Mouse (Mus musculus) CH12.LX (cell line): ENCODE data around the gene Sec22b. TPM values are rescaled to one million over a fixed set of nuclear protein-coding genes. Genes with fewer than 3 reads are reported as not detected.

Experiments used
- DNase-seq: peaks from one replicate; pipeline ENCODE4 v3.0.0-alpha.2; 2013; ENCODE audit errors: extremely low read depth
- H3K27ac ChIP-seq: 2 replicates; pipeline ENCODE4 v1.5.1; 2012; ENCODE audit warnings: low read depth, mild to moderate bottlenecking, control low read depth, moderate library complexity; ENCODE audit not compliant: insufficient read depth
- H3K27me3 ChIP-seq: replicated peaks from 2 replicates; pipeline ENCODE3; 2012; ENCODE audit warnings: inconsistent platforms
- H3K36me3 ChIP-seq, 2 experiments: replicated peaks in 1 of 2; 2 replicates each; pipeline versions ENCODE3 to v1.6.1; 2012; ENCODE audit warnings: inconsistent platforms in 1 of 2, low read length in 1 of 2, mild to moderate bottlenecking in 1 of 2, mixed read lengths in 1 of 2, moderate library complexity in 1 of 2; ENCODE audit not compliant: control insufficient read depth in 1 of 2, insufficient read depth in 1 of 2
- H3K4me1 ChIP-seq, 2 experiments: 2 replicates each; pipeline ENCODE4 v1.6.1; 2012; ENCODE audit warnings: inconsistent platforms in 1 of 2, moderate library complexity in 1 of 2; ENCODE audit not compliant: insufficient read depth in 2 of 2, control insufficient read depth in 1 of 2
- H3K4me2 ChIP-seq: 2 replicates; pipeline ENCODE4 v1.6.1; 2012; ENCODE audit warnings: low read depth, mild to moderate bottlenecking, control low read depth; ENCODE audit not compliant: poor library complexity, insufficient read depth, severe bottlenecking
- H3K4me3 ChIP-seq, 3 experiments: fragments of 150-350 bp in 1 of 3; sonication (generic) in 1 of 3; replicated peaks in 1 of 3; 2 replicates each; pipeline versions ENCODE3 to v1.5.1; 2011 to 2012; ENCODE audit warnings: low read depth in 2 of 3, low read length in 2 of 3, mild to moderate bottlenecking in 2 of 3, moderate library complexity in 2 of 3, control low read depth in 1 of 3, improper control_type of control experiment in 1 of 3, inconsistent platforms in 1 of 3, mixed read lengths in 1 of 3; ENCODE audit not compliant: poor library complexity in 1 of 3
- H3K79me2 ChIP-seq: replicated peaks from 2 replicates; pipeline ENCODE4 v1.6.1; 2012; ENCODE audit warnings: mild to moderate bottlenecking, moderate library complexity; ENCODE audit not compliant: control insufficient read depth, poor library complexity, insufficient read depth, severe bottlenecking; ENCODE audit errors: extremely low read depth
- H3K9ac ChIP-seq: 2 replicates; pipeline ENCODE4 v1.6.1; 2012; ENCODE audit warnings: low read depth, mild to moderate bottlenecking, control low read depth, moderate library complexity; ENCODE audit not compliant: insufficient read depth
- H3K9me3 ChIP-seq: replicated peaks from 2 replicates; pipeline ENCODE3; 2012; ENCODE audit warnings: low read length, inconsistent platforms, mixed read lengths
- BHLHE40 ChIP-seq: IDR thresholded peaks from 2 replicates; pipeline ENCODE4 v1.6.1; 2011; ENCODE audit warnings: mild to moderate bottlenecking, low read depth, low read length, improper control_type of control experiment
- CHD1 ChIP-seq: IDR thresholded peaks from 2 replicates; pipeline ENCODE4 v1.6.1; 2012; ENCODE audit warnings: low read depth, low read length, improper control_type of control experiment, inconsistent platforms
- CTCF ChIP-seq, 2 experiments: IDR thresholded peaks in 1 of 2; conservative IDR thresholded peaks in 1 of 2; 2 replicates each; pipeline ENCODE4 v1.5.1; 2011 to 2012; ENCODE audit warnings: low read depth in 2 of 2, low read length in 2 of 2, improper control_type of control experiment in 1 of 2, inconsistent platforms in 1 of 2, mild to moderate bottlenecking in 1 of 2, moderate library complexity in 1 of 2
- E2F4 ChIP-seq: IDR thresholded peaks from 2 replicates; pipeline ENCODE4 v1.6.1; 2011; ENCODE audit warnings: low read depth, low read length, improper control_type of control experiment; ENCODE audit not compliant: insufficient replicate concordance
- EP300 ChIP-seq: IDR thresholded peaks from 2 replicates; pipeline ENCODE4 v1.6.1; 2011; ENCODE audit warnings: low read length, improper control_type of control experiment
- JUN ChIP-seq: IDR thresholded peaks from 2 replicates; pipeline ENCODE4 v1.6.1; 2011; ENCODE audit warnings: low read depth, mild to moderate bottlenecking, low read length, improper control_type of control experiment, moderate library complexity; ENCODE audit not compliant: insufficient read depth
- JUND ChIP-seq: conservative IDR thresholded peaks from 2 replicates; pipeline ENCODE4 v1.6.1; 2011; ENCODE audit warnings: low read depth, low read length, improper control_type of control experiment
- MAFK ChIP-seq: IDR thresholded peaks from 2 replicates; pipeline ENCODE4 v1.6.1; 2011; ENCODE audit warnings: low read length, improper control_type of control experiment; ENCODE audit not compliant: insufficient replicate concordance
- MAX ChIP-seq: IDR thresholded peaks from 2 replicates; pipeline ENCODE4 v1.6.1; 2011; ENCODE audit warnings: low read length, improper control_type of control experiment
- MAZ ChIP-seq: IDR thresholded peaks from 2 replicates; pipeline ENCODE4 v1.6.1; 2012; ENCODE audit warnings: low read depth, mild to moderate bottlenecking, inconsistent platforms, low read length, improper control_type of control experiment, moderate library complexity
- MEF2A ChIP-seq: IDR thresholded peaks from 2 replicates; pipeline ENCODE4 v1.6.1; 2014; ENCODE audit warnings: low read depth, mild to moderate bottlenecking, inconsistent platforms, low read length, improper control_type of control experiment, borderline replicate concordance
- MXI1 ChIP-seq: IDR thresholded peaks from 2 replicates; pipeline ENCODE4 v1.6.1; 2011; ENCODE audit warnings: mild to moderate bottlenecking, low read depth, low read length, improper control_type of control experiment
- NELFE ChIP-seq: IDR thresholded peaks from 2 replicates; pipeline ENCODE4 v1.6.1; 2011; ENCODE audit warnings: low read depth, low read length, improper control_type of control experiment
- RAD21 ChIP-seq: IDR thresholded peaks from 2 replicates; pipeline ENCODE4 v1.6.1; 2011; ENCODE audit warnings: low read depth, mild to moderate bottlenecking, low read length, improper control_type of control experiment, moderate library complexity
- RCOR1 ChIP-seq: conservative IDR thresholded peaks from 2 replicates; pipeline ENCODE4 v1.6.1; 2012; ENCODE audit warnings: low read depth, mild to moderate bottlenecking, inconsistent platforms, low read length, improper control_type of control experiment
- UBTF ChIP-seq: IDR thresholded peaks from 2 replicates; pipeline ENCODE4 v1.6.1; 2012; ENCODE audit warnings: low read depth, mild to moderate bottlenecking, inconsistent platforms, low read length, improper control_type of control experiment, moderate library complexity
- USF2 ChIP-seq: conservative IDR thresholded peaks from 2 replicates; pipeline ENCODE4 v1.6.1; 2011; ENCODE audit warnings: low read depth, low read length, improper control_type of control experiment
- ZNF384 ChIP-seq: IDR thresholded peaks from 2 replicates; pipeline ENCODE4 v1.6.1; 2012; ENCODE audit warnings: low read depth, low read length, improper control_type of control experiment, inconsistent platforms
- dilution Hi-C: fragments of 300-500 bp; cut with MboI; formaldehyde crosslinking; loops from 2 replicates; pipeline ENCODE4 v1.14.3; 2020; ENCODE audit warnings: low sequenced_read_pairs; ENCODE audit not compliant: extremely low pct_unique_long_range_greater_than_20kb, extremely low pct_ligation_motif_present
- in situ Hi-C: fragments of 300-500 bp; cut with MboI; formaldehyde crosslinking; loops from 3 replicates; pipeline ENCODE4 v1.14.3; 2019; ENCODE audit warnings: low sequenced_read_pairs, low pct_ligation_motif_present, low pct_unique_long_range_greater_than_20kb, mixed read lengths
- polyA plus RNA-seq: library from polyadenylated mRNA; unstranded; fragments of >175 nt; gene quantifications from 2 replicates; pipeline ENCODE4 v1.2.1, GENCODE M21; 2012; ENCODE audit warnings: low read depth; ENCODE audit not compliant: insufficient read length
- total RNA-seq, 2 experiments: library from RNA; depleted of rRNA; stranded (reverse); fragments of 300-350 nt in 1 of 2; fragments of >200 nt in 1 of 2; gene quantifications; 2 replicates each; pipeline ENCODE4 v1.2.3; 2012 to 2014

Sec22b gene
- total and polyA plus RNA-seq, 3 experiments: 42.6 to 82.8 (median 82.4) TPM

DNA sequence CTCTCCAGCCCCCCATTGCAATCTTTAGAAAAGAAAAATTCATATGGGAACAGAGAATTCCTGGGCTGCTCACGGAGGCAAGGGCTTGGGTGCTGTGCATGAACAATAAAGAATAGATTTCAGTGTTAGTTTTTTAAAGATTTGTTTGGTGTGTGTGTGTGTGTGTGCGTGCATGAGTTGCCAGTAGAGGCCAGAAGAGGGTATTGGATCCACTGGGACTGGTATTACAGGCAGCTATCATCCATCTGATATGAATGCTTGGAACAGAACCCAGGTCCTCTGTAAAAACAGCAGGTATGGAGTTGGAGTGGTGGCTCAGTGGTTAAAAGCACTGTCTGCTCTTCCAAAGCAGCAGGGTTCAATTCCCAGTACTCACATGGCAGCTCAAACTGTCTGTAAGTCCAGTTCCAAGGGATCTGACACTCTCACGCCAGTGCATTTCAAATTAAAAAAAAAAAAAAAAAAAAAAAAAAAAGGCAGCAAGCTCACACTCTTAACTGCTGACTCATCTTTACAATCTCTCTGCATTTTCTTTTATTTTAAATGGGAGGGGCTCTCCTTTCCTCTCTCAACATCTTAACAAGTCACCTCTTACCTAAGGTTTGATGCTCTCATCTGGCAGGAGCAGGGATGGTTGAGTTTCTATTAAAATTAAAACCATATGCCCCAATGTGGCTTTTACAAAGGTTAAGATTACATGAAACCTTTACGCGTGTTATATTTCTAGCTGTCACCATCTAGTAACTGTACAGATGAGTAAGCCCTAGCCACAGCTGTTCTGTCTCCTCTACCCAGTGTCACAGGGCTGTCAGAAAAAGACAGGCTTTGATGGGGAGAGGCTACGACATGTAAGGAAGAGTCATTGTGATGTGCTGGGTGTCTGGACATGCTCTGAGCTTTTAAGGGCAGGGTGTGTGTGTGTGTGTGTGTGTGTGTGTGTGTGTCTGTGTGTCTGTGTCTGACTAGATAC is 33.6 kb downstream of the Sec22b start:
- Histone ChIP-seq H3K27me3 (no peaks in the 10 kb centered on the region), H3K27ac (no peak overlapping the region), H3K79me2 (no peaks in the 10 kb centered on the region), H3K4me1 (peaks cover 7 to 49% of the 10 kb centered on the region in 2 experiments), H3K36me3 (no peaks in the 10 kb centered on the region), H3K4me3 (no peak overlapping the region), H3K9ac (no peak overlapping the region), H3K9me3 (peaks cover 5% of the 10 kb centered on the region), H3K4me2 (no peak overlapping the region)
- dilution Hi-C loops (no loop called here), in situ Hi-C loops (no loop called here)
- TF ChIP-seq CTCF (conservative IDR thresholded peaks at IDR 0.05 in 1 of 2, IDR thresholded peaks at IDR 0.05 in 1 of 2; ENCODE audit: low read depth in 2 of 2, low read length in 2 of 2) (0 out of 4 replicates have a peak, but pooled peaks of 1 of the 2 experiments have one; percentile 3), MXI1 (no peak), MAFK (peak; percentile 47; the same call in 1 of the 2 replicates), USF2 (no peak), ZNF384 (peak; percentile 29), RAD21 (peak; percentile 11), RCOR1 (no peak), MAX (no peak), E2F4 (no peak)
- no peak for DNase-seq

- H3K9ac ChIP-seq: no peak overlapping the region
- H3K79me2 ChIP-seq: no peaks in the 10 kb centered on the region
- H3K27me3 ChIP-seq: peaks cover 8% of the 10 kb centered on the region
- H3K36me3 ChIP-seq: no peaks in the 10 kb centered on the region
- dilution Hi-C loops: no loop called here
- H3K4me1 ChIP-seq: peaks cover 3 to 40% of the 10 kb centered on the region in 2 experiments; a peak in 3 of 4 replicates
- TF ChIP-seq EP300 (no peak), E2F4 (no peak), RCOR1 (no peak), CHD1 (no peak), RAD21 (no peak), NELFE (no peak), JUN (no peak), MAZ (no peak), BHLHE40 (no peak), JUND (no peak), UBTF (no peak), ZNF384 (no peak), MEF2A (no peak)
- DNase-seq: no peak
- no peak overlapping the region for H3K4me3 ChIP-seq
- peaks cover 5% of the 10 kb centered on the region for H3K9me3 ChIP-seq
- in situ Hi-C loops: no loop called here
- H3K27ac ChIP-seq: no peak overlapping the region
- no peak overlapping the region for H3K4me2 ChIP-seq
Measured at GRCm38 (mm10) chr3:97937068-97937944, 36.3 kb downstream of the Sec22b start.
